Mouse (Mus musculus): ENCODE measurements around the gene Selenom. TPM values are rescaled to one million over a fixed set of nuclear protein-coding genes. Genes with fewer than 3 reads are reported as not detected.

Gene Selenom
- total RNA-seq, 2 experiments from 2014 or later = 199 to 202 TPM

DNA sequence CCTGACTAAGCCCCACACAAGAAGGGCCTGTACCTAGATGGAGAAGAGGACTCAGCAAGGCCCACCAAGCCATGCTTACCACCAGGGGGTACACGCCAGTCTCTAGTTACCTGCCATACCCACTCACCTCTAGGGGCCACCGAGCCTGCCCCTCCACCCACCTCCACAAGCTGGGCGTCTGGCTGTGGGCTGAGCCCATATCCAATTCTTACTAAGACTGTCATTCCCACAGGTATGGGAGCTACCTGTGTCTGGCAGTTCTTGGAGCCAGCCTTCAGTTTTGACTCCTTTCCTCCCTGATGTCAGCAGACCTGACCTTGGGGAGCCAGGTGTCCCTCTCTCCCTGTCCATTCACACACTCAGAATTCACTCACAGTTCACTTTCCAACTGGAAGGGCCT, 23.2 kb downstream of the Selenom start:
- no peak for DNase-seq (ENCODE audit: low spot score in 2 of 2)
- TF ChIP-seq CTCF (conservative IDR thresholded peaks at IDR 0.05) = no peak
- no peak overlapping the region; the same call in 1 of the 2 replicates for H3K4me3 ChIP-seq
- H3K27ac ChIP-seq = no peak overlapping the region

DNA sequence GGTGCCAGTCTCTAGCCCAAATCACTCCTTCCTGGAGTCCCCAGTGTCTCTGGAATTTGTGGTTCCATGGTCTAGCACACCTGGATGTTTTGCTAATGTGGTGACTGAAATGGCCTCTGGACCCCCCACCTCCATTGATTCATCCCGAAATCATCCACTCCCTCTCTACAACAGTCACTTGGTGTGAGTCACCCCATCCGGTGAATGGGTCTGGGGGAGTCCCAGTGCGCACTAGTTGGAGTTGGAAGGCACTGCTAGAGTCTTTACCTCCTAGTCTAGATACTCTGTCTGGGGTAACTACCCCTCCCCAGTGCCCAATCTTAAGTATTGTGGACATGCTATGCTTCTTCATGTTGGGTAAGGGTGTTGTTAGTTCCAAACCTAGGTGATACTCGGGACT, 23.9 kb downstream of the Selenom start:
- peak overlapping the region; percentile 61 for H3K4me3 ChIP-seq
- DNase-seq (ENCODE audit: low spot score in 2 of 2) = no peak
- H3K27ac ChIP-seq = peak overlapping the region; percentile 67; the same call in 1 of the 2 replicates
- no peak for TF ChIP-seq CTCF (conservative IDR thresholded peaks at IDR 0.05)

DNA sequence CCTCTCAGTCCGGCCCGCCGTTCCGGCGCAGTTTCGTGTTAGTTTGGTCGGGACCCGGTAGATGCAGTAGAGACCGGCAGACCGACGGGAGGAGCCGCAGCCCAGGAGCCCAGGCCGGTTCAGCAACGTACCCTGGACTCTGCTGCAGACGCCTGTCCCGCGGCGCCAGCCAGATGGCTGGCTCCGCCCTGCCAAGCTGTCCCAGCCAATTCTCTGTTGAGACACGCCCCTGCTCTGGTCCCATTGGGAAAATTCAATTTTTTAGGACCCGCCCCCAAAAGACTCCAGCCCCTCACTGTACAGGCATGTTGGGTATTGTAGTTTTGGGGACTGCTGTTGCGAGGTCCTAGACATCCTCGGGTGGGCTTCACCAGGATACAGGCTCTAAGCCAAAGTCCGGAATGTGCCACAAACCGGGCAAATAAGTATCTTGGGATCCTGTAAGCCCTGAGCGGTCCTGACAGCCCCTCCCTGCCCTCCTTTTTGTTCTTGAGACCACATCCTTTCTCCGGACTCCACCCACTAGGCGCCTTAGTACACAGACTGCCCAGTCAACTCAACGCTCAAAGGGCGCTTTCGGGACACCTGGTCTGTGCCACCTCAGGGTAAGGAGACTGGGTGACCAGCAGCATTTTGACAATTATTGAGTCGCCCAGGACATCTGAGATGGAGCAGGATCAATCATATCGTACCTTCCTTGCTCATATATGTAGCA, 24.8 kb downstream of the Selenom start:
- Histone ChIP-seq H3K4me3 (peak overlapping the region; percentile 61), H3K27ac (peak overlapping the region; percentile 74)
- no peak for TF ChIP-seq CTCF (conservative IDR thresholded peaks at IDR 0.05)
- DNase-seq (ENCODE audit: low spot score in 2 of 2) = peak; percentile 88 to 93

DNA sequence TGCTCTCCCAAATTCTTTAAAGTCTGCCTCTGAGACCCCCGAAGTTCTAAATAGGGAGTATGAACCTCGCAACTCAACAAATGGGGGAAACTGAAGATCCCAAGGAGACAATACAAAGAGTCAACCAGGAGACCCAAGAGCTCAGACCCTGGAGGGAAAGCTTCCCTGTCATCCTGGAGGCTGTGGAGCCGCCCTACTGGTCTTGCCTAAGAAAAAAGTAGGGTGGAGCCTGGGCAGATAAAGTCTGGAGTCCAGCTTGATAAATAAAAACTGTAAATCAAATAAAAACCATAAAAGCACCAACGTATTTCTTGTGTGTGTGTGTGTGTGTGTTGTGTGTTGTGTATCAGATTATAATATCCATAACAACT, 25.3 kb downstream of the Selenom start:
- H3K4me3 ChIP-seq = peak overlapping the region; percentile 61
- peak; percentile 46 for TF ChIP-seq CTCF (conservative IDR thresholded peaks at IDR 0.05)
- peak overlapping the region; percentile 74; the same call in 1 of the 2 replicates for H3K27ac ChIP-seq
- DNase-seq (ENCODE audit: low spot score in 2 of 2) = no peak

DNA sequence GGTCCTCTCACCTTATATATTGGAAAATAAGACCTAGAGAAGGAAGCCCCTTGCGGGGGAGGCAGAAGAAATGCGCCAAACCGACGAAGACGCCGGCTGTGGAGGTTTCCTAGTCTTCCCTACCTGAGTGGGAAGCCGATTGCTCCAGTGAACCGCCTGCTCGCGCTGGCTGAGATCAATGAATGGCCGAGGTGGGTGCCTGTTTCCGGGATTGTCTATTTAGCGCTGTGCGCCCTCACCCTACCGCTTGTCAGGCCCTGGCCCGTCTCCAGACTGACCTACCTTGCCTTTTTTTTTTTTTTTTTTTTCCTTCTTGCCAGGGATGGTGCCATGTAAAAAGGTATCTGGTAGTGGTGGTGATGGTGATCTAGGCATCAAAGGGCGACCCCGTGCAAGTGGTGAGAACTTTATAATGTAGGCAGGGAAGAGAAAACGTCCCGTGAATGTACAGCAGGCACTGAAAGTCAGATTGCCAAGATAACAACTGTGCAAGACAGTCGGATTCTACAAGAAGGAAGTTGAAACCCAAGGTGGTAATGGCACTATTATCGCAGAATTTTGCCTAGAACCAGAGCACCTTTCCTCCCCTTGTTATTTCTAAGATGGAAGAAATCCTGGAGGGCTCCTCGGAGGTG, 26.1 kb downstream of the Selenom start, which contains the start of gene Smtn:
Gene Smtn (minus strand): TSS at position 162 of the 635 bp plus-strand sequence.
- TF ChIP-seq CTCF (conservative IDR thresholded peaks at IDR 0.05) = no peak
- H3K27ac ChIP-seq = peak within 1 kb of the TSS; percentile 74
- no peak for DNase-seq (ENCODE audit: low spot score in 2 of 2)
- peak within 1 kb of the TSS; percentile 61 for H3K4me3 ChIP-seq

DNA sequence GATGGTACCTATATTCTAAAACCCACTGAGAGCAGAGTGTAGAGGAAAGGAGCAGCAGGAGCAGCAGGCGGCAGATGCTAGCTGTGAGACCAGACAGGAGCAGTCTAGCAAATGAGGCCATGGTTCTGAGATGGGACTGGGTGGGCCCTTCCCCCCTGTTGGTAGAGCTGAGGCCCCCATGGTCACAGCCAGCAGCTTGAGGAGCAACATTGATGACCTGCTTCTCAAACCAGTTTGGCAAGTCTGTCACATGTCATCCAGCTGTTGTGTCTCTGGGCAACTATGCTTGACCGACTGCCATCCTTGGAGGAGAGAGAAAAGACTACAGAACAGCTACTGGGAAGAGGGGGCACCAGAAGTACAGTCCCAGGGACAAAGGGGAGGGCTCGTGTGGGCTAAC, 27.4 kb downstream of the Selenom start:
- Histone ChIP-seq H3K27ac (no peak overlapping the region), H3K4me3 (no peak overlapping the region)
- no peak for TF ChIP-seq CTCF (conservative IDR thresholded peaks at IDR 0.05)
- DNase-seq (ENCODE audit: low spot score in 2 of 2) = no peak

DNA sequence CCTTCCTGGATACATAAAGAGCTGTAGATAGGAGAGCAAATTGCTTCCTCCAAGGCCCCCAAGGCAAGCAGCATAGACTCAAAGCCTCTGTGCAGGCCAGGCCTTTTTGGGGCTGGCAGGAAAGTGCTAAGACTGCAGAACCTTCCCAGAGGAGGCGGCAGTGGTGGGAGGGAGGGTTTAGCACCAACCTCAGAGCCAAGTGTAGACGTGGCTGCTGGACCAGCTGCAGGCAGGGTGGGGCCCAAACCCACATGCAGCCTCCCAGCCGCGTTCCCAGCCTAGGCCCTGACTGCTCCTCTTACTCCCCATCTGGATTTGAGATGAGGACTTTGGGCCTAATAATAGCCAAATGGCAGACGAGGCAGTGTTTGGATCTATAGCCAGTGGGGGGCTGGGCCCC, 28.5 kb downstream of the Selenom start:
- TF ChIP-seq CTCF (conservative IDR thresholded peaks at IDR 0.05) = no peak
- no peak overlapping the region for H3K4me3 ChIP-seq
- no peak overlapping the region for H3K27ac ChIP-seq
- no peak for DNase-seq (ENCODE audit: low spot score in 2 of 2)

DNA sequence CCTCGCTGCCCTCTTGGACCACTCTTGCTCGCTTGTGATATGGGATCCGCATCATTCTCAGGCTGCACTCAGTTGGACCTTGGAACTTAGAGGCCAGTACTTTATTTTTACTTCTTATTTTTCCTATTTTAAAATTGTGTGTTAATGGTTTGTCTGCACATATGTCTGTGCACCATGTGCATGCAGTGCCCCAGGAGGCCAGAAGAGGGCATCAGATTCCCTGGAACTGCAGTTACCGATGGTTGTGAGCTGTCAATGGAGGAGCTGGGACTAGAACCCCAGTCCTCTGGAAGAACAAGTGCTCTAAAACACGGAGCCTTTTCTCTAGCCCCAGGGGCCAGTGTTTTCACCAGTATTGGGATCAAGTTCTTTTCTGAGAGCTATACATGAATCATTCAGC, 29.9 kb downstream of the Selenom start:
- DNase-seq (ENCODE audit: low spot score in 2 of 2) = no peak
- peak; percentile 50 for TF ChIP-seq CTCF (conservative IDR thresholded peaks at IDR 0.05)
- Histone ChIP-seq H3K4me3 (no peak overlapping the region), H3K27ac (no peak overlapping the region)

DNA sequence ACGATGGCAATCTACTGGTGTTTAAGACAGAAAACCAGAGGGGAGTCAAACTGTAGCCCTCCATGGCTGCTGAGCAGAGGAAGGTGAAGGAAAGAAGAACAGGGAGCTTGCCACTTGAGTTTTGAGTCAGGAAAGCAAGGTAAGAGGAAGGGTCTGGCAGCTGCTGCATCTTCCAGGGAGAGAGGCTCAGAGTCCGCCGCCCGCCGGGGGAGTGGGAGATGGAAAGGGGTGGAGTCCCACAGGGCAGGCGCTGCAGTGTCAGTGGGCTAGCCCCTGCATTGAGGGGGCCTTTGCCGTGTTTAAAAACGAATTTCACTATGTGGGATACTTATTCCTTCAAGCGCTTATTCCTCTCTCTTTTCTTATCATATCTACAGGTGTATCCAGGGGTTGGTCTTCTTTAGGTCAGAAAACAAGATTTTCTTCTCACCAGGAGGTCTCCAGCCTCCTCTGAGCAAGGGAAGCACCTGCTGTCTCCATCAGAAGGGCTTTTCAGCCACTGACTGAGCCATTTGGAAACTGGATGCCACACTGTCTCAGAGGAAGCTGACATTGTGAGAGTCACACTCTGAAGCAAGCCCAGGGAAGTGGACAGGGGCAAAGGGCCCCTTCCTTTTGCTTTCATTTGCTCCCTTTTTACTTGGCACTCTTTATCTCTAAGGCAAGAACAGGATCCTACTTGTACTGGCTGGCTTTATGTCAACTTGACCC, 31.2 kb downstream of the Selenom start:
- TF ChIP-seq CTCF (conservative IDR thresholded peaks at IDR 0.05) = no peak
- no peak overlapping the region for H3K27ac ChIP-seq
- DNase-seq (ENCODE audit: low spot score in 2 of 2) = no peak
- H3K4me3 ChIP-seq = no peak overlapping the region

DNA sequence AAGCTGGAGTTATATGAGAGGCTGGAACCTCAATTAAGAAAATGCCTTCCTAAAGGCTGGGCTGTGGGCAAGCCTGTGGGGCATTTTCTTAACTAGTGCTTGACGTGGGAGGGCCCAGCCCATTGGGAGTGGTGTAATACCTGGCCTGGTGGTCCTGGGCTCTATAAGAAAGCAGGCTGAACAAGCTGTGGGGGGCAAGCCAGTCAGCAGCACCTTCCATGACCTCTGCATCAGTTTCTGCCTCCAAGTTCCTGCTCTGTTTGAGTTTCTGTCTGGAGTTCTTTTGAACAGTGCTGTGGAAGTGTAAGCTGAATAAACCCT, 31.7 kb downstream of the Selenom start:
- H3K27ac ChIP-seq = no peak overlapping the region
- DNase-seq (ENCODE audit: low spot score in 2 of 2) = no peak
- H3K4me3 ChIP-seq = no peak overlapping the region
- no peak for TF ChIP-seq CTCF (conservative IDR thresholded peaks at IDR 0.05)

DNA sequence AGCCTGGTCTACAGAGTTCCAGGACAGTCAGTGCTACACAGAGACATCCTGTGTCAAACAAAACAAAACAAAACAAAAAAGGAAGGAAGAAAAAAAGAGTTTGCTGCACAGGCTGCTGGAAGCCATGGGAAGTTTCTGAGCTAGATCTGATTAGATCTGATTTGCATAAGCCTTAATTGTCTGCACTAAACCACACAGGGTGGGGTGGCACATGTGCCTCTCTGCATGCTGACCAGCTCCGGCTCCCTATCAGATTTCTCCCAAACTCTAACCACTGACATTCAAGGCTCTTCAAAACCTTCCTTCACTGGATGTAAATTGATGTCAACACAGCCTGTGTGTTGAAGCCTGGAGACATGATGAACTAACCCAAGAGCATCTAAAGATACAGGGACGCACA, 32.6 kb downstream of the Selenom start:
- Histone ChIP-seq H3K27ac (no peak overlapping the region), H3K4me3 (no peak overlapping the region)
- TF ChIP-seq CTCF (conservative IDR thresholded peaks at IDR 0.05) = no peak
- DNase-seq (ENCODE audit: low spot score in 2 of 2) = no peak

DNA sequence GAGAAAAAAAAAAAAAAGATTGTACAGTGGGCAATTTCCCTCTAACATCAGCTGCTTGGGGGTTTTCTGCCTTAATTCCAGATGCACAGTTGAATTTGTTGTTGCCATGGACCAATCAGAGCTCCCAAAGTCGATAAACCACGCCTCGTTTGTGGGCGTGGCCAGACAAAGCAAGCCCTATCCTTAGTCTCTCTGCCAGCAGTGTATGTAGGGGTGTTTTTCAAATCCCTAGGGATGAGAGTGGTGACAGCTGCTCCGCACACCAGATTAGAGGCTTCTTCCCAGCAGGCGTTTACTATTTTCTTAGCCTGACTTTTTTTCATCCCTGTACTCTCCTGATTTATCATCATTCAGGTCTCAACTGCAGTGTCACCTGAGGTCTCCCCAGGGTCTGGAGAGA, 33.5 kb downstream of the Selenom start:
- no peak for TF ChIP-seq CTCF (conservative IDR thresholded peaks at IDR 0.05)
- DNase-seq (ENCODE audit: low spot score in 2 of 2) = no peak
- H3K27ac ChIP-seq = no peak overlapping the region
- no peak overlapping the region for H3K4me3 ChIP-seq

DNA sequence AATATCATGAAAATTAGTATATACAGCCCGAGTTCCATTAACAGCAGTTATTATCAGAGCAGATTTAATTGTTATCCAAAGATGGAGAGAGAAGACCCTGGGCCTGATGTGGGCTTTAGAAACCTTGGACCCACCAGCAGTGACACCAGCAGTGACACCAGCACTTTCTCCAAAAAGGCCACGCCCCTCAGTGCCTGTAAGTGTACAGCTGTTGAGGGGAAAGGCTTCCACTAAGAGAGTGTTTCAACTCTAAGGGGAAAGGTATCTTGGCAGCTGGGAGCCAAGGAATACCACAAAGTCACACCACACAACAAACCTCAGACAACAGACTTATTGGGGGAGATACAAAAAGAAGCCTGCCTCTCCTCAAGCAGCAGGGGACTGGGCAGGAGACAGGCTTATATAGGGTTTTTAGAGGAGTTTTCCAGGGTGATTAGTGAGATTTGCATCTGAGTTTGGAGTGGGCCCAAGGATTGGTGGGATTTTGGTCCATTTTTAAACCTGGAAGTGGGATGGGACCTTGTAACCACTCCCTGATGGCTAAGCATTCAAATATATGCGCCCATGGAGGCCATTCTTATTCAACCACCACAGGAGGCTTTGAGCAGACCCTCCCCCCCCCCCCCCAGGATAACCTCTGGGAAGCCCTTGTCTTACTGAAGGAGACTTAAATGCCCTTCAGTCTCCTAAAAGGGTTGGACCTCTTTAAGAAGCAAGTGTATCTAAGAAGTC, 34.2 kb downstream of the Selenom start:
- no peak overlapping the region for H3K27ac ChIP-seq
- no peak for DNase-seq (ENCODE audit: low spot score in 2 of 2)
- no peak overlapping the region for H3K4me3 ChIP-seq
- TF ChIP-seq CTCF (conservative IDR thresholded peaks at IDR 0.05) = no peak
